Mouse (Mus musculus): ENCODE measurements around the gene 1700069L16Rik.

1700069L16Rik gene

GRCm38 (mm10) chr5:113643107-113643848 lies 81.3 kb downstream of the 1700069L16Rik start:
- peak; percentile 29 for DNase-seq (ENCODE audit: low spot score)
